Mouse (Mus musculus) fibroblast of lung, adult 2 months (primary cell): Measurements from ENCODE around the gene Trap1a.
"Not testable (repeated sequence)": the region's sequence is repeated elsewhere in the genome, so short reads cannot be mapped to it uniquely, and the experiment has no call there.

Experiments
- DNase-seq: peaks from one replicate; pipeline ENCODE4 v3.0.0-alpha.2; 2011; ENCODE audit warnings: low read depth

Gene Trap1a

DNA sequence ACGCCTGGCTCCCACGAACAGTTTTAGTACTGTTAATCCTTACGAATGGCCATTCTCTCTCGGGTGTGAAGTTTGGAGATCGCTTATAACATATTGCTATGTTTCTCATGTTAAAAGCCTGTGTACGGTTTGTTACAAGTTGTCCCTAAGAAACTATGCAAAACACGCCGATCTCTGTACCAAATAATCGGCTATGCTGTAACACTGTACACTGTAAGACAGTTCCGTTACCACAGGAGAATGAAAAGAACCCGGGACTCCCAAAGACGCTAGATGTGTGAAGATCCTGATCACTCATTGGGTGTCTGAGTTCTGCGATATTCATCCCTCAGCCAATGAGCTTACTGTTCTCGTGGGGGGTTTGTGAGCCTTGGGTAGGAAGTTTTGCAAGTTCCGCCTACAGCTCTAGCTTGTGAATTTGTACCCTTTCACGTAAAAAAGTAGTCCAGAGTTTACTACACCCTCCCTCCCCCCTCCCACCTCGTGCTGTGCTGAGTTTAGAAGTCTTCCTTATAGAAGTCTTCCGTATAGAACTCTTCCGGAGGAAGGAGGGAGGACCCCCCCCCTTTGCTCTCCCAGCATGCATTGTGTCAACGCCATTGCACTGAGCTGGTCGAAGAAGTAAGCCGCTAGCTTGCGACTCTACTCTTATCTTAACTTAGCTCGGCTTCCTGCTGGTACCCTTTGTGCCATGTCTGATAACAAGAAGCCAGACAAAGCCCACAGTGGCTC, at the start of gene Trap1a:
TSS of gene Trap1a (plus strand) at position 421 of the 732 bp plus-strand sequence.
- no peak for DNase-seq

DNA sequence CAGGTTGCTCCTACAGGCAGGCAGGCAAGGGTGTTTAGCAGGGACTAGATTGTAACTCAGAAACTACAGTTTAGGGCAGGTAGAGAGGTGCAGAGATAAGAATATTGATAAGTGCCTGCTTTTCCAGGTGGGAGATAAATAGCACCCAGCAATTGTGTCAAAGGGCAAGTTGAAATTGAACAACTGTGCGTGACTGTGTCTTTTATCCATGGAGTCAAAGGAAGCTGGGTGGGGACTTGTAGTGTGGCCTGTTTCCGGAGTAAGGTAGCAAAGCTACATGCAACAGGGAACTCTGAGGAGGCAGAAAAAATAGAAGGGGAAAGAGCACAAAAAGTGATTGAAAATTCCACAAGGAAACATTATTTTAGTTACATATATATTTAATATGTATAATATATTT, 40.4 kb upstream of the Trap1a start:
- DNase-seq: no peak

DNA sequence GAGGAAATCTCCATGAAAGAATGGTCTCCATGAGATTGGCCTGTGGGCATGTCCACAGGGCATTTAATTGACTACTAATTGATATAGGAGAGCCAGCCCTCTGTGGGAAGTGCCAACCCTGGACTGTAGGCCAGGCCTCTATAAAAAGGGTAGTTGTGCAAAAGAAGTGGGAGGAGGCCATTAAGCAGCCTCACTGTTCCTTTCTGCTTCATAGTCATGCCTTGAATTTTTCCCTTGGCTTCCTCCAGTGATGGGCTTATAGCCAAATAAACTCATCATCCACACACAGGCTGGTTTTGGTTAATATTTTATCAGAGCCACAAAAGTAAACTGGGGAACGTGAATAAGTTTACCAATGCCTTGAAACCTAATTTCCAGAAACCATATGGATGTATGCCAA, 38.2 kb upstream of the Trap1a start:
- DNase-seq: no peak

DNA sequence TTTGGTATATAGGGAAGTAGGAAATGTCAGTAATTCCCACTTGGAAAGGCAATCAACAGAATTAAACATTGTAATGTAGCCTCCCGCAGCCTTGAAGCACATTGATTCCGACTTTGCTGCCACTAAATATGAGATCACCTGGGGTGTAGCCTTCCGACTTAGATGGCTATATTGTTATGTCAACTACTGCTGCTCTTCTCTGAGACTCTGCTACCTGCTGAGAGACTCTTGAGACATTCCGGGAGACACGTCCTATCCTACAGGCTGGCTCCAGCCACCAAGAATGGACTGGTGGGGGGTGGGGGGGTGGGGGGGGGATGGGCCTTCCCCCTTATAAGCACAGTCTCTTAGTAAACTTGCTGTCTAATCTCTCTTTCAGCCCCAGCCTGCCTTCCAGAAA, 16.1 kb upstream of the Trap1a start:
- not testable (repeated sequence) for DNase-seq

DNA sequence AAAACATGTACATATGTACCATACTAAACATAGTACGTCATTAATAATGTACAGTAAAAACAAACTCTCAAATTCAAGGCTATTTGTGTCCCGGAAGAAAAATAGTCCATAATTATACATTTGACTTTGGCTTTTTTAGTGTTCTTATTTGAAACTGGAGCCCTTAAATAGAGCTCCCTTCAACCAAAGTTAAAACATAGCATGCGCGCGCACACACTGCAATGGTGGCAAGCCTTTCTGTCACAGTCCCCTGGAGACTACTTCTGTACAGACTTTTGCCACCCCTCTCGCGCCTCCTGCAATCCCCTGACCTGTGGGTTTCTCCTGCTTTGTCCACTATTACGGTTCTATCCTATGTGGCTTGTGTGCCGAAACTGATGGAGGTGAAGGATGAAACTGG, 900 bp upstream of the Trap1a start:
- DNase-seq: no peak

DNA sequence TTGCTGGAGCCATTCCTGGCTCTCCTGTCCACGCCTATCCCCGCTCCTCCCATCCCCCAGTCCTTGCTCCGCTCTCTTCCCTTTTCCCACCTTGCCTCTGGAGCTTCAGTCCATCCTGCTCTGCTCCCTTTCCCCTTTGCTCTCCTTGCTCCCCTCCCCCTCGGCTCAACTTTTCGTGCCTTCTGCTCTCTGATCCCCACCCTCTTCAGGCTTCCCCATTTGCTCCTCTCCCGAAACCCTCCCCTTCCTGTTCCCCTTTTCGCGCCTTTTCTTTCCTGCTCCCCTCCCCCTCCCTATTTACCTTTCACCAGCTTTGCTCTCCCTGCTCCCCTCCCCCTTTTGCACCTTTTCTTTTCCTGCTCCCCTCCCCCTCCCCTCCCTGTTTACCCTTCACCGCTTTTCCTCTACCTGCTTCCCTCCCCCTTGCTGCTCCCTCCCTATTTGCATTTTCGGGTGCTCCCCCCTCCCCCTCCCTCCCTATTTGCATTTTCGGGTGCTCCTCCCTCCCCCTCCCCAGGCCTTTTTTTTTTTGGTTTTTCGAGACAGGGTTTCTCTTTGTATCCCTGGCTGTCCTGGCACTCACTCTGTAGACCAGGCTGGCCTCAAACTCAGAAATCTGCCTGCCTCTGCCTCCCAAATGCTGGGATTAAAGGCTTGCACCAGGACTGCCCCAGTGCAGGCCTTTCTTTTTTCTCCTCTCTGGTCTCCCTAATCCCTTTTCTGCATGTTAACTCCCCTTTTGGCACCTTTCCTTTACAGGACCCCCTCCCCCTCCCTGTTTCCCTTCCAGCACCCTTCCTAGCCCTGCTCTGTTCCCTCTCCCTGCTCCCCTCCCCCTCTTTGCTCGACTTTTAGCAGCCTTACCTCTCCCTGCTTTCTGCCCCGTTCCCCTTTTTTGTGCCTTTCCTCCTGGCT, 1.3 kb downstream of the Trap1a start:
- no peak for DNase-seq

DNA sequence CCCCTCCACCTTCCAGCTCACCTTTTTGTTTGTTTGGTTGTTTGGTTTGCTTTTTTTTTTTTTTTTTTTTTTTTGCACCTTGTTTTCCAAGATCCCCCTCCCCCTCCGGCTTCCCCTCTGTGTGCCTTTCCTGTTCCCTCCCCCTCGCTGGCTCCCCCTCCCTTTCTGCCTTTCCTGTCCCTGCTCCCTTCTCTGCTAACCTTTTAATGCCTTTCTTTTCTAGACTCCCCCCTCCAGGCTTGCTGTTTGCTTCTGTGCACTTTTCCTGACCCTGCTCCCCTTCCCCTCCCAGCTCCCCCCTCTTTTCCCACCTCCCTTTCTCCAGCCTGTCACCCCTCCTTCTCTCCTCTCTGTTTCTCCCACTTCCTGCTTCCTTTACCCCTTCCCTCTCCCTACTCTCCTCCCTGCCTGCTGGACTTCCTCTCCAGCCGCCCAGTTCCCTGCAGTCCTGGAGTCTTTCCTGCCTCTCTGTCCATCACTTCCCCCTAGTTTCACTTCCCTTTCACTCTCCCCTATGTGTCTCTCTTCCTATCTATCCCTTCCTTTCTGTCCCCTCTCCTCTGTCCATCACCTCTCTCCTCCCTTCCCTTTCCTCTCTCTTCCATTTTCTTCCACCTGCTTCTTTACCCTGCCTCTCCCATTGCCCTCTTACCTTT, 2.1 kb downstream of the Trap1a start:
- no peak for DNase-seq

DNA sequence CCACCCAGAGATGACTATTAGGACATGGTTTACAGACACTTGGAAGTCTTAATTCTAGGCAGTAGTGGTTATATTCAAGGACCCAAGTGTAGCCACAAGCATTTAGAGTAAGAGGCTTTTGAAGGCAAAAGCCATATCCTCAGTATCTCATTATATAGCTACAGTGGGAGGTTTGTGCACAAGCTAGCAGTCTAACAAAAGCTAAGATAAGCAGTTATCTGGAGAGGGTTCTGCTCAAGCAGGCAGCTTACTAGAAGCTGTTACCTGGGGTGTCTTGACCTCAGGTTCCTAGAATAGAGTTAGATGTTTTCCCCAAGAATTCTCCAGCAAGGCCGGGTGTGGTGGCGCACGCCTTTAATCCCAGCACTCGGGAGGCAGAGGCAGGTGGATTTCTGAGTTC, 6.1 kb downstream of the Trap1a start:
- no peak for DNase-seq

DNA sequence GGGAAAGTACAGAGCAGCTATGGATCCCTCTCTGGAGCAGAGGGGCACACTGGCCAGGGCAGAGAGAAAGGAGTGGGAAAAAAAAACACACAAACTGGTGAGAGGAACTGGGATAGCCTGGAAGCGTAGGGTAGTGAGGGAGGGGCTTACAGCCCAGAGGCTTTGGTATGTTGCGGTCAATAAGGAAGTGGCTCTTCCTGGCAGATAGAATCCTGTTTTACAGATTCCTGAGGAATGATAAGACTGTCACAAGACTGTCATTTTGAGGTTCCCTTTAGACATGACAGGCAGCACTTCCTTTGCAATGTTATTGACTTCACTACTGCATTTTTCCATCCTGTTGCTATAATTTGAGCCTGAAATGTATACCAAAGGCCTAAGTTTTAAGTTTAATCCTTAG, 7.7 kb downstream of the Trap1a start:
- no peak for DNase-seq

DNA sequence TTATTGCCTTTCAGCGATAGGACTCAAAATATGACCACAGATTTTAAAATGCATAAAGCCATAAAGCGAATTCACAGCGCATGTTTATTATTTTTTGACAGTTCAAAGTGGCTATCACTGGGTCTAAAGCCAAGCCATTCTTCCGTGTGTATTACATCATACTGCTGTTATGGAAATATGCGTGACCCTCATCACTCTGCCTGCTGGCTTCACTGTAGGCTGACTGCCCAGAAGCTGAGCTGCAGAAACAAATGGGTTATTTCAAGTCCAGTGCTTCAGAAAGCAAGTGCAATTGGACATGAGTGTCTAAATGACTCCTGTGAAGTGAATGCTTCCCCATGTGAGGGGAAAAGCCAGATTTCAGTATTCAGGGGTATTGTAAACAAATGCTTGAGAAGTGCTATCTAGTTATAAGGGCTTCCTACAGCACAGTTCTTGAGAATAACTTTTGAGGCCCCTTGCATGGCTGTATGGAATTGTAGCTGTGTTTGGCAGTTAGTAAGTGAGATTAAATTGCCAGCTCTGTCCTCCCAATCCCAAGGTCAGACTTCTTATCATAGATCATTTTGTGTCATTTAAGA, 18.8 kb downstream of the Trap1a start:
- DNase-seq: no peak

DNA sequence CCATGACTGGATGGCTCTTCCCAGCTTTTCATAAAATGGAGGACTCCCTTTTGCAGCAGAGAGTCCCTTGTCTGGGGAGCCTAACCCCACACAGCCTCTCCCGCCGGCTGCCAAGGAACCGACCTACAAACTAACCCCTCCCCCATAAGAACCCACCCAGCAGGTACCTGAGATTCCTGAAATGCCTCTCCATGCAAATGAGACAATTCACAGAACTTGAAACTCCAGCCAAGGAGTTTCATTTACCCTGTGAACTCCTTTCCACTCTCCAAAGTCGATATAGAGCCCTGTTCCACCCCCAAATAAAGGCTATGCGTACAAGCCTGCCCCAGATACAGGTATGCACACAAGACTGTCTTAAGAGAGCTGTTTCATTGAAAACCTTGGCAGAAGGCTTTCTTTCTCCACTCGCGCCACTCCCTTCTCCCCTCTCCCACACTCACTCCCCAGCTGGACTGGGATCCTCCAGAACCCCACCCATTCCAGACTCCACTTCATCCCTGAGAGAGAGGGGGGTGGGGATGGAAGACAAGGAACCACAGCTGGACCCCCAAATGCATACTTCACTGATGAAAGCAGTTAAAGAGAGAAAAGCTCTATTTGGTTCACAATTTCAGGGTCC, 24.3 kb downstream of the Trap1a start:
- DNase-seq: no peak

DNA sequence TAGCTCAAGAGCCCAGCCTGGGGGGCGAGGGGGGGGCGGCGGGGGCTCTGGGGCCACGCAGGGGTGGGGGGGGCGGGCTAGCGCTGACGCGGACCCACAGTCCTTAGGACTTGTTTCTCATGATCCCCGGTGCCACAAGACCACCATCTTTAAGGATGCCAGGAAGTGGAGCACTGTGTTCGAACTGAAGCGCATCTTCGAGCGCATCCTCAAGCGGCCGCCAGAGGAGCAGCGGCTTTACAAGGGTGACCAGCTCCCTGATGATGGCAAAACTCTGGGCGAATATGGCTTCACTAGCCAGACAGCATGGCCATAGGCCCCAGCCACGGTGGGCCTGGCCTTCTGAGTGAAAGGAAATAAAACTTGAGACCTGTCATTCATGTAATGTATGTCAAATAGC, 24.9 kb downstream of the Trap1a start:
- DNase-seq: no peak

DNA sequence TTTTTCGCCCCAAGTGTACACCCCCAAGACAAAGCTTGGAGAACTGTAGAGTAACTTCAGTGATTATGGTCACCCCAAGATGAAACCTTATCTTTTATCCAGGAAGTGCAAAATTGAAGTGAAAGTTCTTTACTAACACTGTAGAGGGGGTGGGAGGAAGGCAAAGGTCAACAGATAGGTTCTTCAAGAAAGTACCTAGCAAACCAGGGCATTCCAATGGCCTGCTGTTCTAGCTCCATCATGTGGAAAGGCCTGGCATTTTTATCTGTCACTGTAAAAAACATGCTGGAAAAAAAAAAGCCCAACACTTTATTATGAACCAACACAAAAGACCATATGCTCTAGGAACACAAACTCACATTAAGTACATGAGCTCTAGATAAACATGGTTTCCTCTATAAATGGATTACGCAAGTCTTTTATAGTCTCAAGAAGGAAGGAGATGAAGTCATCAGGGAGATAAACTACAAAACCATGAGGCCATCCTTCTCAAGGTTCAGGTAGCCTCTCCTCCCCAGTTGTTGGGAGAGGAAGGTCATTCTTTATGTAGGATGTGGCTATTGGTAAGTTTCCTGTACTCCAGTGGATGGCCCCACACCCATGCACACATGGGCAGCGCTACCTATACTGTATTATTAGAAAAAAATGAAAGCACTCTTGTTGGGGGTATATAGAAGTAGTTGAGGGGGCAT, 33.5 kb downstream of the Trap1a start:
- no peak for DNase-seq

DNA sequence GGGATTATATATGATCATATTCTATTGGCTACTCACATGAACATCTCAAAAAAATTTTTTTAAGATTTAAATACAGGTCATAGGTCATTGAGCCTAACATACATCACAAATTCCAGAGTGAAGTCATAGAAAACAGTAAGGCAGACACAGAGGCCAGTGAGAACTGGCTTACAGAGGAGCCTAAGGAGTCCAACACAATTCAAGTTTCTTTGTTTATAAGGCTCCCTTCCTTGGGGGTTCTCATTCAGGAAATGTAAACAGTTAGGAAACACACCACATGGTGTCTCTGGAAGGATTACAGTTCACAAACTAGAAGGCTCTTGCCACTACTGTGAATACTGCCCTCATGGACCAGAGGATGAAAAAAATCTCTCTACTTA, 34.0 kb downstream of the Trap1a start:
- no peak for DNase-seq

DNA sequence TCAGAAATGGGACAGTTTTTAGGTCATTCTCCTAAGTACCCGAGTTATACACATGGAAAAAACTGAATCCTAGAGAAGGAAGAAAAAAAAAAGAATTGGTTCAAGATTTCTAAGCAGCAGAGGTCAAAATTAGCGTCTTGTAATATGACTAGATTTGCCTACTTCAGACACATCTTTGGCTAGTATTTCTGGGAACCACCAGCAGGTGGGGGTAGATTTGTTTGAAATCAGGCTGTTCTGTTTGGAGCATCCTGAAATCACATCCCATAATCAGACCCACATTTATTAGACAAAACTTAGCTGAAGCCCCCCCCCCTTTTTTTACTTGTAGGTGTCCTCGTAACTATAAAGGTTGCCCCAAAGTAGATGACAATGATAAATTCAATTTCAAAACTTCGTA, 35.6 kb downstream of the Trap1a start:
- DNase-seq: no peak

DNA sequence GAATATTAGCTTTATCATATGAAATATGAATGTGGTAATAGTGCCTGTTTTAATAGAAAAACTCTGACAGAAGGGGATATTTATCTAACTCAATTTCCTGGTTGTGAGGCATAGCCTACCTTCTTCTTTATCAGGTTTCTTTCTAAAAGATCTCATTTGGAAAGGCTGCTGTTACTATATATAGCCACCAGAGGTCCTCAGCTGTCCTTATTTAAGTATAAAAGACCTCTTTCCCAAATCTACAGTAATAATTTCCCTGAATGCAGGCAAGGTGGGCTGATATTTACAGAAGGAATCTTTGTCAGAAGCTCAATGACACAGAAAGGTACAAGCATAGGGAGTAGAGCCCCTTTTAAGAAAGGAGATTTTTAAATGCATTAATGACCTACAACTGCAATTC, 39.2 kb downstream of the Trap1a start:
- no peak for DNase-seq
